Mouse (Mus musculus) MN1 (cell line): ENCODE data around the gene Cd200r3.

Source experiments
- DNase-seq: peaks from one replicate; pipeline ENCODE4 v3.0.0-alpha.2; 2016; ENCODE audit warnings: low spot score

Cd200r3 gene

DNA sequence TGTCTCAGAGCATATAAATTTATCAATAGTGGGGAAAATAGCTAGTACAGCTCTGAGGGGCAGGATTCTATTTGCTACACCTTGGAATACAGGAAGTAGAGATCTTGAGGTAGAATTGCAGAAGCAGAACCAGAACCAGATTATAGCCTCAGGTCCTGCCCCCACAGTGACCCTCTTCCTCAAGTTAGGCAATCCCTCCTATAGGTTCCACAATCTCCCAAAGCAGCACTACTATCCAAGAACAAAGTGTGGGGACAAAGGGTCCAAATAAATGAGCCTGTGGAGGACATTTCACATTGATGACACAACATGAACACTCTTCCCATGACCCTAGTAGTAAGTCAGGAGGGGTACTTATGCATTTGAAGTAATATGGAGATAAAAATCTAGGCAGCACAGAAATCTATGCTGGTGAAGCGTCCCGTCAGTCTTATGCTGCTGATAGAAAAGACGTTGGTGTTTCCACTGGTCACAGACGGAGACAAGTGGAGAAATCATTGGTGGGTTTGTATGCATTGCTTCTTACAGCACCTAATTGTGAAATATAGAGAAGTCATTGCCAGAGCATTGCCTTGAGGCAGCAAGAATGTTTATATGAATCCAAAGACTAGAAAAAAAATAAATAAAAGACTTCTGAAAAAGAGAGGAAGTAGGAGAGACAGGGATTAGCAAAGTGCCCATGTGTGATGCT lies 45.3 kb downstream of the Cd200r3 start:
- no peak for DNase-seq

DNA sequence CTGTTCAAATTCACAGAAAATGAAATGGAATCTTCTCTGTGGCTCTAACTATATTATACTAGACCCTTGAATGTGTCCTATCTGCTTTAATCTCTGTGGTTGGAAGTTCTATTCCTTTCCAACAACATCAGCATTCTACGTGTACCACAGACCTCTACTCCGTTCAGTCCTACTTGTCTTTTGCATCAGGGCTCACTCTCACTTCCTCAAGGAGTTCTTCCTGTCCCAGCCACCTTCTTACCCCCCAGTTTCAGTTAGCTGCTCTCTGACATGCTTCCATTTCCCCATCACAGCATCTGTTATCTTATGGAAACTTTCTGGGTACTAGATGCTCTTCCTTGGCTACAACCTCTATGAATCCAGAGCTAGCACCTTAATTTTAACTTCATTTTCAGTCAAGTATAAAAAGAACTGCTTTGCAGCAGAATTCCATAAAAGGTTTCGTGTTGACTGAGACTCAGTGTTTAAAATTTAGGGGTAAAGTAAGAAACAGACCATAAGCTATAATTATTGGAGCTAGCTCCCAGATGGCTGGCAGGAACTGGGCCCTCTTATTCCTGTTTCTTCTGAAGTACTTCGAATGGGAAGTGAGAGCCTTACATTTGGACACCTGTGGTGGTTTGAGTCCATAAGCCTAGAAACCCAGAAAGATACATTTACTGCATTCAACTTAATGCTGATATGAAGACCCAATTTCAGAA lies 50.0 kb downstream of the Cd200r3 start:
- DNase-seq = no peak

GRCm38 (mm10) chr16:44994206-44994953 lies 50.9 kb downstream of the Cd200r3 start:
- no peak for DNase-seq

DNA sequence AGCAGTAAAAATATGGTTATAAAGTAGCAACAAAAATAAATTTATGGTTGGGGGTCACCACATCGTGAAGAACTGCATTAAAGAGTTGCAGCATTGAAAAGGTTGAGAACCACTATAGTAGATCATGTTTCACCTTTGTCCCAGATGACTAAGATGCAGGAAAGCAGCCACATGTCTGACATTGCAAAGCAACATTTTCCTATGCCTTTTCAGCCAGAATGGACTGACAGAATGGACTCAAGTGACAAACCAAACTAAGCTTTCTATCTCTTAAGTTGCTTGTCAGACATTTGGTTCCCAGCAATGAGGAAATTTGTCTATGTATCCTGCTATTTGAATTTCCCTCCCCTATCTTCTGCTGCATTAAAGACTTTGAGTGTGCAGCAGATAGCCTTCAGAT lies 51.6 kb downstream of the Cd200r3 start:
- no peak for DNase-seq

DNA sequence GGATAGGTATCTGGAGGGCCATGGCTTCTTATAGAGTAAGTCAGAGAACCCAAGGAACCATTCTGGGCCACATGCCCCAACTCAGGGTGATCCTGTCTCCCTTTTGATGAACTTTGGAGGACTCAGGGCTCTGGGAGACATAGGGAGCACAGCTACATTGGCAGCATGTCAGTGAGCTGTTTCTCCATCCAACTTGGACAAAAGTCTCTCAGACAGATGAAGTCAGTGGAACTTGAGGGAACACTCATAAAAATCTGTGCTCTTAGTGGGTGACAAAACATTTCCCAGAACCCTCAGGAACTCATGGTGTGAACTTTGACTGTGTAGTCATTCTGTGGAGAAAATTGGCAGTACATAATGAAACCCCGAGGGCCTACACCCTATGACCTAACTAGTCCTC lies 53.2 kb downstream of the Cd200r3 start:
- no peak for DNase-seq

GRCm38 (mm10) chr16:44999537-44999936 lies 56.1 kb downstream of the Cd200r3 start:
- no peak for DNase-seq

GRCm38 (mm10) chr16:45004443-45004842 lies 61.0 kb downstream of the Cd200r3 start:
- no peak for DNase-seq

- no peak for DNase-seq
Observed at GRCm38 (mm10) chr16:45005280-45005679, 61.8 kb downstream of the Cd200r3 start.

GRCm38 (mm10) chr16:45006971-45007370 lies 63.5 kb downstream of the Cd200r3 start:
- no peak for DNase-seq

- DNase-seq = no peak
Observed at GRCm38 (mm10) chr16:45007807-45008206, 64.3 kb downstream of the Cd200r3 start.

GRCm38 (mm10) chr16:45009634-45010033 lies 66.2 kb downstream of the Cd200r3 start:
- no peak for DNase-seq

DNA sequence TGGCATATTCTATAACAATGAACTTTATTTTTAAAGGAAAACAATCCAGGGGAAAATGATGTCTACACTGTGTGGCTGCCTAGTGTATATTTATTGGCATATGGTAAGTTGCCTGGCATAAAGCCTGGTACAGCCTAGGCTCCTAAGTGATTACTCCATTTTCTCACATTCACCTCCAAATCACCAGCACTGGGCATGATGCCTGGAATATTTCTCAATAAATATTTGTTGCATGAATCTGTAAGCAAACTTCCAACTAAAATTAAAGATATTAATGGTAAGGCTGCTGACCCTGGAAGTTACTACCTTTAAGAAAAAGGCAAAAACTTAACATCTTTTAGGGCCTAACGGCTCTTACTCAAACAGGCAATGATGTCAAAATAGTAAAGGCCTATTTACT lies 72.1 kb downstream of the Cd200r3 start:
- DNase-seq = no peak

GRCm38 (mm10) chr16:45016488-45016887 lies 73.0 kb downstream of the Cd200r3 start:
- no peak for DNase-seq

GRCm38 (mm10) chr16:45018868-45019267 lies 75.4 kb downstream of the Cd200r3 start:
- no peak for DNase-seq

DNA sequence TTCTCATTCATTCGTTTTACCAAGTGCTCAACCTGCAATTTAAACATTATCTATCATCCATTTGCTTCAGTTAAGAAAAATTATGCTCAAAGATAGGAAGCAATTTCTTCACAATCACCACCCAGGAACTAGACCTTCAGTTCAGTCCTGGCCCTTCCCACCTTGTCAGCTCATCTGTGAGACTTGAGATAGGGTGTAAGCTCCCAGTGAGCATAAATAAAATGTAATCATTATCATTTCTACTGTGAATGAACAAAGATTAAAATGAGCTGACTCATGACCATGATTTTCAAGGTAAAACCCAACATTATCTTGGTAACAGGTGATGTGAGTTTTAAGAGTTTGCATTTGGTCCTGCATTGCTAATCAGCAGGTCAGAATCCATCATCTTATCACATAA lies 76.6 kb downstream of the Cd200r3 start:
- no peak for DNase-seq

GRCm38 (mm10) chr16:45020669-45021309 lies 77.3 kb downstream of the Cd200r3 start:
- no peak for DNase-seq

DNA sequence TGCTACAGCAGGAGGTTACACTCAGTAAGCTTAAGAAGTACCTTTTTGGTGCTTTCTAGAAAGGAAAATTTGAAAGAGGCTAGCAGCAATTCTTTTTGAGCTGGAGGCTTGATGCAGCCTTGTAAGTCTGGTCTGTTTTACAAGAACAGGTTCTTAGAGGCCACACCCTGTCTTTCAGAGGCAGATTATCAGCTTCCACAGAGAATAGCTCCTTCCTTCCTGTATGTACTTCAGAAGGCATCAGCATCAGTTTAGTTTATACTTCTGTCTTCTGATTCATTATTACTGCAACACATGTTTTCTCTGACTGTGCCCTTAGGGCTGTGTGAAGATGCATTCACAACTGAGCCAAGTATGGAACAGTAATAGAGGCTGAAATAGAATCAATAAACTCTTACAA lies 78.0 kb downstream of the Cd200r3 start:
- DNase-seq = no peak

DNA sequence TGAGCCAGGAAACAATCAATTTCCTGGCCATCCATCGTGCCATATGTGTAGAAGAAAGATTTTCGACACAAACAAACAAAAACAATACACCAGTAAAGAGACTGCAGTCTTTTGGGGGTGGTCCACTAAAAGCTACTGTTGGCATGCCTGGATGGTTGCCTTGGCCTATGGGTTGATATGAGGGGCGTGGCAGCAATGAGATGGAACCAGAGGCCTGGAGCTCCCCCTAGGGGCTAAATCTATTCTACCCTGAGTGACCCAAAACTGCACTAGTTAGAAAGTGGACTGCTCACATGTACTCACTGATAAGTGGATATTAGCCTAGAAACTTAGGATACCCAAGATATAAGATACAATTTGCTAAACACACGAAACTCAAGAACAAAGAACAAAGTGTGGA lies 80.4 kb downstream of the Cd200r3 start:
- no peak for DNase-seq

- DNase-seq = no peak
Observed at GRCm38 (mm10) chr16:45025321-45025720, 81.8 kb downstream of the Cd200r3 start.

- DNase-seq = no peak
Observed at GRCm38 (mm10) chr16:45029080-45029479, 85.6 kb downstream of the Cd200r3 start.

DNA sequence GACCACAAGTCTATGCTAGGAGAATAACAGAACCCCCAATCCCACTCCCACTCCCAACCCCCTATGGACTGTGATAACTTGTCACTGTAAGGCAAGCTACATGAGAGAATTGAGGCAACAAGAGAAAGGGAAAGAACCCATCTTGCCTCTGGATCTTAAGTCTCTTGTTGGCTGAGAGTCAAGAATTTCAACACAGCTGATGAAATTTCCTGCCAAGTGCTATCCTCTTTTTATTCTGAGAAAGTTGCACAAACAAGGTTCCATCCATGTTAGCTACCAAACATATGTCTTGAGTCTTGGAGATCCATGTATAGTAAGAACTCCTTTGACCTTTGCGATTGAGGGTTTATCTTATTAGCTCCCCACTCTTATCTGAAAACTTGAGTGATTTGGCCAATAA lies 86.0 kb downstream of the Cd200r3 start:
- DNase-seq = no peak

DNA sequence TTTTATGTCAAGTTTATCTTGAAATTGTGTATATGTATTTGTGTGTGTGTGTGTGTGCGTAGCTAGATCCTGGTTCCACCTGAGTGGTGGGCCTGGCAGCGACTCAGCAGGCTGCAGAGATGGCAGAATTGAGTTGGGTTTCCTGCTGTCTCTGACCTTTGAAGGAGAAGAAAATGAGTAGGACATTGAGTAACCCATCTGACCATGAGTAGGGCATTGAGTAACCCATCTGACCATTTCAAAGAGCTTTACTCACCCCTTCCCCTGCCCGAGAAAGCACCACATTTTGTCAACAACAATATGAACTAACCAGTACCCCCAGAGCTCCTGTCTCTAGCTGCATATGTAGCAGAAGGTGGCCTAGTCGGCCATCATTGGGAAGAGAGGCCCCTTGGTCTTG lies 86.6 kb downstream of the Cd200r3 start:
- no peak for DNase-seq

GRCm38 (mm10) chr16:45030796-45031195 lies 87.3 kb downstream of the Cd200r3 start:
- DNase-seq = no peak
